Mouse (Mus musculus): ENCODE measurements around the gene Serinc4.

DNA sequence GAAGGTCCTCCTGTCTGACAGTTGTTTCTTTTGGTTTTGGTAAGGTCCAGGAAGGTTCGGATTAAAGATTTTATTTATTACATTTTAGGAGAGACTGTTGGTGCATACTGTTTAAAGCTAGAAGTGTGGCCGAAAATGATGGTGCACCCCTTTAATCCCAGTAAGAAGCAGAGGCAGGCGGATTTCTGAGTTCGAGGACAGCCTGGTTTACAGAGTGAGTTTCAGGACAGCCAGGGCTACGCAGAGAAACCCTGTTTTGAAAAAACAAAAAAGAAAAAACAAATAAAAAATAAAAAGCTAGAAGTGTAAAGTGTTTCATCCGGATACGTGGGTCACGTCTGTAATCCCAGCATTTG, 17.6 kb upstream of the Serinc4 start:
- TF ChIP-seq CTCF (IDR thresholded peaks at IDR 0.05; ENCODE audit: borderline replicate concordance, insufficient read depth, low read length) (no peak), POLR2A (IDR thresholded peaks at IDR 0.05; ENCODE audit: low read depth, low read length) (no peak)

Measured in embryonic fibroblast, embryonic 13.5 days (primary cell).